Mouse (Mus musculus): ENCODE measurements at regions not wholly inside any gene's neighbourhood (a gene's known extent, or its start where the extent isn't known, plus 50 kb on each side); places are given as distances from the start of the nearest gene placed in this dataset.

GRCm38 (mm10) chr4:28440161-28440560 lies 372.8 kb upstream of the Epha7 start:
- DNase-seq (ENCODE audit: low spot score) = no peak
- 60% methylated on average over 1 of the region's 1 CpGs for WGBS
- no peak overlapping the region for H3K4me2 ChIP-seq (ENCODE audit: low read depth, low read length)
- H3K36me3 ChIP-seq (replicated peaks; ENCODE audit: control insufficient read depth, insufficient read depth, low read depth, low read length) = no peaks in the 10 kb centered on the region
- no peaks in the 10 kb centered on the region for H3K27me3 ChIP-seq (ENCODE audit: control insufficient read depth, insufficient read depth, low read length)
- ATAC-seq (replicated peaks; ENCODE audit: insufficient number of reproducible peaks, low FRiP score, low TSS enrichment, low read depth) = no peak
- H3K9ac ChIP-seq (replicated peaks; ENCODE audit: low read length) = no peak overlapping the region
- H3K4me3 ChIP-seq (ENCODE audit: low read depth, low read length) = no peak overlapping the region
- no peak overlapping the region for H3K27ac ChIP-seq (replicated peaks; ENCODE audit: low read depth, low read length)
- H3K9me3 ChIP-seq (replicated peaks; ENCODE audit: control insufficient read depth, low read length) = no peaks in the 10 kb centered on the region
- H3K4me1 ChIP-seq (ENCODE audit: control insufficient read depth, insufficient read depth, low read length) = no peaks in the 10 kb centered on the region

GRCm38 (mm10) chr4:28453111-28453510 lies 359.8 kb upstream of the Epha7 start:
- WGBS = 84% methylated on average over 1 of the region's 1 CpGs
- H3K4me1 ChIP-seq (ENCODE audit: control insufficient read depth, insufficient read depth, low read length) = no peaks in the 10 kb centered on the region
- no peak overlapping the region for H3K27ac ChIP-seq (replicated peaks; ENCODE audit: low read depth, low read length)
- no peaks in the 10 kb centered on the region for H3K36me3 ChIP-seq (replicated peaks; ENCODE audit: control insufficient read depth, insufficient read depth, low read depth, low read length)
- no peak for DNase-seq (ENCODE audit: low spot score)
- H3K4me3 ChIP-seq (ENCODE audit: low read depth, low read length) = no peak overlapping the region
- H3K4me2 ChIP-seq (ENCODE audit: low read depth, low read length) = no peak overlapping the region
- no peak for ATAC-seq (replicated peaks; ENCODE audit: insufficient number of reproducible peaks, low FRiP score, low TSS enrichment, low read depth)
- H3K9me3 ChIP-seq (replicated peaks; ENCODE audit: control insufficient read depth, low read length) = no peaks in the 10 kb centered on the region
- H3K27me3 ChIP-seq (ENCODE audit: control insufficient read depth, insufficient read depth, low read length) = no peaks in the 10 kb centered on the region
- H3K9ac ChIP-seq (replicated peaks; ENCODE audit: low read length) = no peak overlapping the region

- WGBS = 71% methylated on average over 2 of the region's 2 CpGs
Observed at GRCm38 (mm10) chr4:28456312-28456711, 356.6 kb upstream of the Epha7 start.

More at GRCm38 (mm10) chr4:28456312-28456711, 356.6 kb upstream of the Epha7 start:
- Histone ChIP-seq H3K36me3 (replicated peaks; ENCODE audit: control insufficient read depth, insufficient read depth, low read depth, low read length) (no peaks in the 10 kb centered on the region), H3K4me1 (ENCODE audit: control insufficient read depth, insufficient read depth, low read length) (no peaks in the 10 kb centered on the region), H3K9me3 (replicated peaks; ENCODE audit: control insufficient read depth, low read length) (no peaks in the 10 kb centered on the region), H3K27me3 (ENCODE audit: control insufficient read depth, insufficient read depth, low read length) (no peaks in the 10 kb centered on the region), H3K27ac (replicated peaks; ENCODE audit: low read depth, low read length) (no peak overlapping the region), H3K4me2 (ENCODE audit: low read depth, low read length) (no peak overlapping the region), H3K9ac (replicated peaks; ENCODE audit: low read length) (no peak overlapping the region), H3K4me3 (ENCODE audit: low read depth, low read length) (no peak overlapping the region)
- DNase-seq (ENCODE audit: low spot score) (no peak), ATAC-seq (replicated peaks; ENCODE audit: insufficient number of reproducible peaks, low FRiP score, low TSS enrichment, low read depth) (no peak)
